Mouse (Mus musculus) embryonic facial prominence, embryonic 14.5 days (tissue): ENCODE data around the gene Got1. TPM values are rescaled to one million over a fixed set of nuclear protein-coding genes. Genes with fewer than 3 reads are reported as not detected.

Source experiments
- ATAC-seq: fragments of 200-750 bp; cut with Nextera tagmentation; 2 replicates; pipeline ENCODE4 v1.8.0; 2017; ENCODE audit warnings: low read depth, moderate number of reproducible peaks, moderate TSS enrichment
- DNase-seq: peaks from one replicate; pipeline ENCODE4 v3.0.0-alpha.2; 2015; ENCODE audit warnings: low spot score
- H3K27ac ChIP-seq: fragments of 300-500 bp; sonication (generic); replicated peaks from 2 replicates; pipeline ENCODE4 v1.5.1; 2014; ENCODE audit warnings: low read depth, mild to moderate bottlenecking, low read length, moderate library complexity
- H3K27me3 ChIP-seq: fragments of 300-500 bp; sonication (generic); replicated peaks from 2 replicates; pipeline ENCODE4 v1.6.1; 2014; ENCODE audit warnings: low read length; ENCODE audit not compliant: control insufficient read depth, insufficient read depth
- H3K36me3 ChIP-seq: fragments of 300-500 bp; sonication (generic); 2 replicates; pipeline ENCODE4 v1.6.1; 2014; ENCODE audit warnings: low read length, mixed read lengths; ENCODE audit not compliant: control insufficient read depth, insufficient read depth
- H3K4me1 ChIP-seq: fragments of 300-500 bp; sonication (generic); 2 replicates; pipeline ENCODE4 v1.6.1; 2014; ENCODE audit warnings: antibody characterized with exemption, low read length; ENCODE audit not compliant: control insufficient read depth, insufficient read depth
- H3K4me2 ChIP-seq: fragments of 300-500 bp; sonication (generic); 2 replicates; pipeline ENCODE4 v1.6.1; 2014; ENCODE audit warnings: low read depth, mild to moderate bottlenecking, low read length, moderate library complexity, mixed read lengths
- H3K4me3 ChIP-seq: fragments of 300-500 bp; sonication (generic); 2 replicates; pipeline ENCODE4 v1.5.1; 2014; ENCODE audit warnings: low read depth, mild to moderate bottlenecking, low read length
- H3K9ac ChIP-seq: fragments of 300-500 bp; sonication (generic); 2 replicates; pipeline ENCODE4 v1.6.1; 2014; ENCODE audit warnings: low read depth, mild to moderate bottlenecking, low read length, moderate library complexity, mixed read lengths
- H3K9me3 ChIP-seq: fragments of 300-500 bp; sonication (generic); 2 replicates; pipeline ENCODE4 v1.6.1; 2016; ENCODE audit warnings: low read length; ENCODE audit not compliant: control insufficient read depth
- WGBS: fragments of 180-500 bp; shearing (Covaris S2); extraction: QIAGEN DNeasy Blood & Tissue Kit; methylation state at CpG from one replicate; pipeline ENCODE4 v1.1.7; 2014; 5-methylcytosine and 5-hydroxymethylcytosine counted together
- polyA plus RNA-seq: library from polyadenylated mRNA; unstranded; fragments of >200 nt; fragmentation: Nextera tagmentation; extraction: Ambion mirVana; gene quantifications from 2 replicates; pipeline ENCODE4 v1.2.1, GENCODE M21; 2014

Got1 gene
- polyA plus RNA-seq, 1 experiment from 2014 or later: 33.1 TPM

DNA sequence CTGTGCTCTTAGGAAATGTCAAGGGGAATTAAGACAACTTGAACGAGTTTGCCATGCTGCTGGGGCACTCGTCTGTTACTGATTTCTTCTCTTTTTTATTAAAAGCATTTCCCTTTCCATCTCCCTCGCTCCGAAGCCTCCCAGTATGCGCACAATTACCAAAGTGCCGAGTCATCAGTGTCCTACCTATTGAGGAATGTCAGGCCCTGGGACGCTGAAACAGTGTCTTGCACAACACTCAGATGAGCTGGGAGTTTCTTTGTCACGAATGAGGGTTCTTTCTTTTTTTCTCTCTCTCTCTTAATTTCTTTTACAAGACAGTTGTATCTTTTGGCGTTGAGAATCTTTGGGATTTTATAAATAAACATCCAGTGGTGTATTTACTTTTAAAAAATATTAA lies 43.9 kb downstream of the Got1 start:
- WGBS: 40% methylated on average over 9 of the region's 9 CpGs
- Histone ChIP-seq H3K4me1 (peaks cover 17% of the 10 kb centered on the region; the same call in 1 of the 2 replicates), H3K27ac (peak overlapping the region; percentile 31), H3K4me2 (no peak overlapping the region), H3K27me3 (no peaks in the 10 kb centered on the region), H3K36me3 (no peaks in the 10 kb centered on the region), H3K9me3 (no peaks in the 10 kb centered on the region), H3K4me3 (no peak overlapping the region), H3K9ac (no peak overlapping the region)
- ATAC-seq (no peak), DNase-seq (peak; percentile 42)

DNA sequence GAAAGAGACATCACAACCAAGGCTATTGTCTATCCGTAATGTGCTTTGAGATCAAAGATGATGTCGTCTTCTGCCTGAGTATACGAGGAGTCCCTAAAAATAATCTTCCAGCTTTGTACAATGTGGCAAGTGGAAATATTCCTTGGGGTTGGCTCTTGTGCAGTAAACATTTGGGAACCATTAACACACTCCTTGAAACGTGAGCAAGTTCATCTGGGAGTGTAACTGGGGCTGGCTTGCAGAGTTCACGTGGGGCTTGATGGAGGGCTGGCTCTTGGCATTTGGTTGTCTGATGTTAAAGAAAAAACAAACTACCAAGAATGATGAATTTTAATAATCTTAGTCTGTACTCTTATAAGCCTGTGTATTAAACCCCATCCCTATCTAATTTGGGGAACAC lies 45.0 kb downstream of the Got1 start:
- Histone ChIP-seq H3K27me3 (no peaks in the 10 kb centered on the region), H3K27ac (peak overlapping the region; percentile 31; the same call in 1 of the 2 replicates), H3K9me3 (no peaks in the 10 kb centered on the region), H3K9ac (no peak overlapping the region), H3K4me1 (peaks cover 17% of the 10 kb centered on the region; the same call in 1 of the 2 replicates), H3K4me2 (no peak overlapping the region), H3K4me3 (no peak overlapping the region), H3K36me3 (no peaks in the 10 kb centered on the region)
- ATAC-seq: no peak
- 44% methylated on average over 5 of the region's 5 CpGs for WGBS
- DNase-seq: peak; percentile 52

- no peak overlapping the region; the same call in 1 of the 2 replicates for H3K27ac ChIP-seq
- no peaks in the 10 kb centered on the region for H3K27me3 ChIP-seq
- H3K4me1 ChIP-seq: peaks cover 17% of the 10 kb centered on the region; the same call in 1 of the 2 replicates
- H3K4me3 ChIP-seq: no peak overlapping the region
- H3K36me3 ChIP-seq: no peaks in the 10 kb centered on the region
- DNase-seq (peak; percentile 89), ATAC-seq (peak; percentile 63)
- WGBS: 20% methylated on average over 5 of the region's 5 CpGs
- H3K9me3 ChIP-seq: no peaks in the 10 kb centered on the region
- H3K9ac ChIP-seq: no peak overlapping the region
- H3K4me2 ChIP-seq: no peak overlapping the region
These were observed 45.5 kb downstream of the Got1 start for GRCm38 (mm10) chr19:43478891-43479290.

GRCm38 (mm10) chr19:43477436-43477835 lies 47.0 kb downstream of the Got1 start:
- peaks cover 17% of the 10 kb centered on the region; the same call in 1 of the 2 replicates for H3K4me1 ChIP-seq
- no peaks in the 10 kb centered on the region for H3K27me3 ChIP-seq
- WGBS: 54% methylated on average over 5 of the region's 5 CpGs
- no peak overlapping the region for H3K27ac ChIP-seq
- no peak overlapping the region for H3K4me3 ChIP-seq
- no peak overlapping the region for H3K4me2 ChIP-seq
- DNase-seq: peak; percentile 74
- no peak overlapping the region for H3K9ac ChIP-seq
- H3K9me3 ChIP-seq: no peaks in the 10 kb centered on the region
- no peaks in the 10 kb centered on the region for H3K36me3 ChIP-seq
- ATAC-seq: peak; percentile 51; the same call in 1 of the 2 replicates

GRCm38 (mm10) chr19:43476063-43476462 lies 48.3 kb downstream of the Got1 start:
- Histone ChIP-seq H3K36me3 (no peaks in the 10 kb centered on the region), H3K27ac (0 out of 2 replicates have a peak overlapping the region, but pooled peaks have one; percentile 23), H3K9me3 (no peaks in the 10 kb centered on the region), H3K4me1 (peaks cover 16% of the 10 kb centered on the region; the same call in 1 of the 2 replicates), H3K27me3 (no peaks in the 10 kb centered on the region), H3K4me2 (no peak overlapping the region), H3K9ac (no peak overlapping the region), H3K4me3 (no peak overlapping the region)
- WGBS: 67% methylated on average over 7 of the region's 7 CpGs
- ATAC-seq (no peak), DNase-seq (no peak)

DNA sequence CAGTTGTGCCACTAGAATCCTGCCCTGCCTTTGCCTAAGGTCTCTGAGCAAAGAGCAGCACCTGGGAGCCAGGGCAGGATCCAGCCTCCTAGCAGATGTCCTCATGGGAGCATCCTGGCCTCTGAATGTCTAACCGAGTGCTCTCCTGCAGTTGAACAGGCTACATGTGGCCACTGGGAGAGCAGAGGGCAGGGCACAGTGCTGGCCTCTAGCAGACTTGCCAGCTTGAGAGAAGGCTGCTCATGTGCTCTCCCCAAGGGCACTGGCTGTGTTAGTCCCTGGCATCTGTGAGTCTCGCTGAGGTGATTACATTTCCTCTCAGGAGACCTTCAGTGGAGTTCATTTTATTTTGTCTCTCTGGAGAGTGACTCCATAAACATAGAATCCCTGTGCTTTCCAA lies 48.8 kb downstream of the Got1 start:
- no peak overlapping the region for H3K4me2 ChIP-seq
- H3K9ac ChIP-seq: no peak overlapping the region
- DNase-seq (peak; percentile 30), ATAC-seq (no peak)
- H3K4me1 ChIP-seq: peaks cover 13% of the 10 kb centered on the region; the same call in 1 of the 2 replicates
- H3K4me3 ChIP-seq: no peak overlapping the region
- 0 out of 2 replicates have a peak overlapping the region, but pooled peaks have one; percentile 49 for H3K27ac ChIP-seq
- H3K9me3 ChIP-seq: no peaks in the 10 kb centered on the region
- no peaks in the 10 kb centered on the region for H3K36me3 ChIP-seq
- 32% methylated on average over 2 of the region's 2 CpGs for WGBS
- H3K27me3 ChIP-seq: no peaks in the 10 kb centered on the region

- no peak for DNase-seq
- Histone ChIP-seq H3K36me3 (no peaks in the 10 kb centered on the region), H3K27me3 (no peaks in the 10 kb centered on the region), H3K9ac (no peak overlapping the region), H3K27ac (no peak overlapping the region), H3K4me2 (no peak overlapping the region), H3K4me3 (no peak overlapping the region), H3K9me3 (no peaks in the 10 kb centered on the region), H3K4me1 (peaks cover 11% of the 10 kb centered on the region; the same call in 1 of the 2 replicates)
- ATAC-seq: no peak
- WGBS: 89% methylated on average over 7 of the region's 7 CpGs
These were observed 51.6 kb downstream of the Got1 start for GRCm38 (mm10) chr19:43472781-43473180.

DNA sequence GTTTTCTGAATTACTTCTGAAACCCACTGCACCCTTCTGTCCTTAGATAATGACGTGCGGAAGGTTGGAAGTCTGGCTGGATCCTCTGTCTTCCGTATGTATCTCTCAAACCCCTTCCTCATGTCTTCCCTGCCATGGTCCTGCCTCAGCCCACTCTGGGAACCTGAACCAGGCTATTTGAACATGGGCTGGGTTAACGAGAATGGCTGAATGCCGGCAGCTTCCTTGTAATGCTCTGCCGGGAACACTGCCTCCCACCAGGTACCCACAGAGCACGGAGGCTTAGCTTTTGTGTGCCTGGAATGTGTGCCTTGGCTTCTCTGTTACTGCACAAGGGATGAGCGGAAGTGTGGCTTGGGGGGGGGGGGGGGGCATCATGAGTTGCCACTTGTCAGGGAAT lies 52.1 kb downstream of the Got1 start:
- H3K4me3 ChIP-seq: no peak overlapping the region
- no peaks in the 10 kb centered on the region for H3K36me3 ChIP-seq
- DNase-seq (no peak), ATAC-seq (no peak)
- 74% methylated on average over 8 of the region's 8 CpGs for WGBS
- H3K4me1 ChIP-seq: peaks cover 7% of the 10 kb centered on the region; the same call in 1 of the 2 replicates
- no peak overlapping the region for H3K4me2 ChIP-seq
- H3K27me3 ChIP-seq: no peaks in the 10 kb centered on the region
- H3K27ac ChIP-seq: no peak overlapping the region
- no peak overlapping the region for H3K9ac ChIP-seq
- H3K9me3 ChIP-seq: no peaks in the 10 kb centered on the region

GRCm38 (mm10) chr19:43469333-43469732 lies 55.1 kb downstream of the Got1 start:
- DNase-seq: no peak
- Histone ChIP-seq H3K36me3 (no peaks in the 10 kb centered on the region), H3K9ac (no peak overlapping the region), H3K4me3 (no peak overlapping the region), H3K9me3 (no peaks in the 10 kb centered on the region), H3K4me1 (peaks cover 6% of the 10 kb centered on the region; the same call in 1 of the 2 replicates), H3K27ac (no peak overlapping the region), H3K27me3 (no peaks in the 10 kb centered on the region), H3K4me2 (no peak overlapping the region)
- no peak for ATAC-seq
- WGBS: 60% methylated on average over 7 of the region's 7 CpGs
